Mouse (Mus musculus) liver, embryonic 14.5 days (tissue): ENCODE results near the gene Prpf8. TPM values are rescaled to one million over a fixed set of nuclear protein-coding genes. Genes with fewer than 3 reads are reported as not detected.
A peak's percentile ranks its signal among the peaks of the same experiment; 100 is the strongest.

Source experiments
- ATAC-seq: fragments of 200-750 bp; cut with Nextera tagmentation; 2 replicates; pipeline ENCODE4 v1.8.0; 2017; ENCODE audit warnings: moderate number of reproducible peaks, mild to moderate bottlenecking, moderate library complexity; ENCODE audit not compliant: insufficient read depth
- DNase-seq, 3 experiments: peaks; one replicate each; pipeline ENCODE4 v3.0.0-alpha.2; 2012 to 2013; ENCODE audit warnings: low read depth in 3 of 3, low spot score in 3 of 3
- H3K27ac ChIP-seq: fragments of 300-500 bp; sonication (generic); 2 replicates; pipeline ENCODE4 v1.5.1; 2014; ENCODE audit warnings: moderate library complexity, mild to moderate bottlenecking, control low read depth, inconsistent platforms
- H3K27me3 ChIP-seq: fragments of 300-500 bp; sonication (generic); 2 replicates; pipeline ENCODE4 v1.6.1; 2014; ENCODE audit warnings: mild to moderate bottlenecking, low read length, moderate library complexity; ENCODE audit not compliant: control insufficient read depth, insufficient read depth
- H3K36me3 ChIP-seq: fragments of 300-500 bp; sonication (generic); replicated peaks from 2 replicates; pipeline ENCODE4 v1.6.1; 2014; ENCODE audit warnings: low read depth; ENCODE audit not compliant: control insufficient read depth, insufficient read depth
- H3K4me1 ChIP-seq, 2 experiments: fragments of 200-500 bp in 1 of 2; fragments of 300-500 bp in 1 of 2; sonication (generic) in 1 of 2; replicated peaks; 2 replicates each; pipeline ENCODE4 v1.6.1; 2012 to 2014; ENCODE audit warnings: antibody characterized with exemption in 1 of 2, inconsistent platforms in 1 of 2, low read length in 1 of 2; ENCODE audit not compliant: control insufficient read depth in 2 of 2, insufficient read depth in 2 of 2
- H3K4me2 ChIP-seq: fragments of 300-500 bp; sonication (generic); 2 replicates; pipeline ENCODE4 v1.6.1; 2014; ENCODE audit warnings: low read depth, mild to moderate bottlenecking, control low read depth, moderate library complexity
- H3K4me3 ChIP-seq, 2 experiments: fragments of 200-500 bp in 1 of 2; fragments of 300-500 bp in 1 of 2; sonication (generic) in 1 of 2; 2 replicates each; pipeline ENCODE4 v1.5.1; 2012 to 2014; ENCODE audit warnings: low read depth in 2 of 2, low read length in 2 of 2, mild to moderate bottlenecking in 2 of 2, control low read depth in 1 of 2, inconsistent platforms in 1 of 2, moderate library complexity in 1 of 2; ENCODE audit not compliant: insufficient read depth in 1 of 2
- H3K9ac ChIP-seq: fragments of 300-500 bp; sonication (generic); replicated peaks from 2 replicates; pipeline ENCODE4 v1.6.1; 2014; ENCODE audit warnings: mild to moderate bottlenecking, control low read depth, moderate library complexity
- H3K9me3 ChIP-seq: fragments of 300-500 bp; sonication (generic); 2 replicates; pipeline ENCODE4 v1.6.1; 2016; ENCODE audit warnings: low read length, mixed read lengths; ENCODE audit not compliant: control insufficient read depth
- CTCF ChIP-seq: IDR thresholded peaks from 2 replicates; pipeline ENCODE4 v1.5.1; 2016; ENCODE audit warnings: antibody characterized with exemption, low read depth, control low read depth
- EP300 ChIP-seq: IDR thresholded peaks from 2 replicates; pipeline ENCODE4 v1.6.1; 2016; ENCODE audit warnings: antibody characterized with exemption, low read depth
- whole genome bisulfite sequencing: fragments of 180-500 bp; shearing (Covaris S2); extraction: QIAGEN DNeasy Blood & Tissue Kit; methylation state at CpG from one replicate; pipeline ENCODE4 v1.1.7; 2014; ENCODE audit not compliant: insufficient replicate concordance; 5-methylcytosine and 5-hydroxymethylcytosine counted together
- polyA plus RNA-seq, 2 experiments: library from polyadenylated mRNA; depleted of rRNA in 1 of 2; stranded (reverse) in 1 of 2; unstranded in 1 of 2; fragments of >200 nt; fragmentation: Nextera tagmentation in 1 of 2; extraction: Ambion mirVana in 1 of 2; gene quantifications; 2 replicates each; pipeline versions ENCODE4 v1.2.1 to v1.2.3; 2012 to 2014

The Prpf8 gene
- polyA plus RNA-seq (2012; rRNA removed) (34.2 and 38.1 TPM in 2 replicates), polyA plus RNA-seq (2014; fragmentation: Nextera tagmentation; extraction: Ambion mirVana) (34.2 and 42.2 TPM in 2 replicates)

- ATAC-seq (peak; percentile 98), DNase-seq (peak; percentile 96 to 97 (median 97))
- peak within 1 kb of the TSS; percentile 99 for H3K4me2 ChIP-seq
- H3K27ac ChIP-seq: peak within 1 kb of the TSS; percentile 55
- peak within 1 kb of the TSS; percentile 97 for H3K9ac ChIP-seq
- H3K9me3 ChIP-seq: no peaks in the 10 kb centered on the region
- under 1% methylated on average over 52 of the region's 52 CpGs for WGBS
- peaks cover 31% of the 10 kb centered on the region for H3K36me3 ChIP-seq
- TF ChIP-seq EP300 (no peak), CTCF (no peak)
- peak within 1 kb of the TSS; percentile 74 to 100 for H3K4me3 ChIP-seq
- peaks cover 8 to 11% of the 10 kb centered on the region in 2 experiments for H3K4me1 ChIP-seq
- H3K27me3 ChIP-seq: no peaks in the 10 kb centered on the region
Observed at GRCm38 (mm10) chr11:75486601-75487285, at the start of gene Prpf8. Prpf8 (plus strand) TSS chr11:75486816.

DNA sequence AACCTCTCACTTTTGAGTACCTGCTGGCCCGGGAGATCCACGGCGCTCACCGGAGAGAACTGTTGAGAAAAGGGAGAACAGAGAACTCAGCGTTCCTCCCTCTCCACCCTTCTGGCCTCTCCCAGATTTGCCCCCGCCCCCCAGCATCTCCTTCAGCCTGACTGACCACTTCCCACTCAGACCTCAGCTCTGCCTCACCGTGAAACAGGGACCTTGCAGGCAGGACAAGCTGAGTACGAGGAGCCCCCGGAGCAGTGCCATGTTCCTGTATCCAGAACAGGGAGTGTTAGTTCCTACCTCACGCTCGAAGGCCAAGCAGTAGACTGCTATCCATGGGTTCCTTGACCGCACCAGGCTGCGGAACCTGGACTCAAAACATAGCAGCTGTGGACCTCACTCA is 48.4 kb upstream of the Prpf8 start:
- H3K4me3 ChIP-seq: peak overlapping the region; percentile 33 to 56
- peaks cover 5% of the 10 kb centered on the region for H3K9me3 ChIP-seq
- ATAC-seq: no peak
- peak overlapping the region; percentile 30; the same call in 1 of the 2 replicates for H3K4me2 ChIP-seq
- H3K36me3 ChIP-seq: peaks cover 26% of the 10 kb centered on the region
- TF ChIP-seq CTCF (no peak), EP300 (no peak)
- WGBS: 57% methylated on average over 13 of the region's 13 CpGs
- DNase-seq: no peak
- H3K27ac ChIP-seq: no peak overlapping the region
- H3K4me1 ChIP-seq: 0 out of 4 replicates have a peak, but pooled peaks cover 0 to 2% of the 10 kb centered on the region in 2 experiments
- no peak overlapping the region; the same call in 1 of the 2 replicates for H3K9ac ChIP-seq
- H3K27me3 ChIP-seq: no peaks in the 10 kb centered on the region

DNA sequence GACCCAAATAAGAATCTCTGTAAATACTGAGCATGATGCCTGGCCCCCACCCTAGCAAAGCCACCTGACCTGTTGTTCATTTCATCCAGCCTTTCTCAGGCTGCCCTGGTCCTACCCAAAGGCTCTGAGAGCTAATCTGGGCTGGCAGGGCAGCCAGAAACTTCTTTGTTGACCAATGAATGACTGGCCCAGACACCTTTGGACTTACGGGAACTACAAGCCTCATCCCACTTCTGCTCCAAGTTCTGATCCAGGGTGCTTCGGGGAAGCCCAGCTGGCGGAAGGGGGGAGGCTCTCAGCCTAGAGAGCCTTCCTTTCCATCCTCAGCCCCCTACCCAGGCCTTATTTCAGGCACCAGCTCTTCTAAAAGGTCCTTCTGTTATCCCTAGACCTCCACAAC is 47.8 kb upstream of the Prpf8 start:
- Histone ChIP-seq H3K9ac (no peak overlapping the region; the same call in 1 of the 2 replicates), H3K4me1 (0 out of 4 replicates have a peak, but pooled peaks cover 0 to 2% of the 10 kb centered on the region in 2 experiments), H3K4me3 (peak overlapping the region; percentile 33 to 56), H3K27ac (no peak overlapping the region), H3K9me3 (peaks cover 5% of the 10 kb centered on the region), H3K4me2 (no peak overlapping the region), H3K27me3 (no peaks in the 10 kb centered on the region), H3K36me3 (peaks cover 32% of the 10 kb centered on the region)
- ATAC-seq (no peak), DNase-seq (no peak)
- 76% methylated on average over 3 of the region's 3 CpGs for WGBS
- no peak for TF ChIP-seq CTCF
- TF ChIP-seq EP300: no peak

GRCm38 (mm10) chr11:75439363-75439762 is 47.3 kb upstream of the Prpf8 start, which contains the start of gene Serpinf2:
Serpinf2 (minus strand) TSS chr11:75439591.
- Histone ChIP-seq H3K4me3 (peak within 1 kb of the TSS; percentile 33 to 56), H3K4me1 (0 out of 4 replicates have a peak, but pooled peaks cover 0 to 2% of the 10 kb centered on the region in 2 experiments), H3K36me3 (peaks cover 35% of the 10 kb centered on the region), H3K27me3 (no peaks in the 10 kb centered on the region), H3K9ac (no peak within 1 kb of the TSS; the same call in 1 of the 2 replicates), H3K4me2 (no peak within 1 kb of the TSS), H3K27ac (no peak within 1 kb of the TSS), H3K9me3 (peaks cover 3% of the 10 kb centered on the region)
- no peak for DNase-seq
- peak; percentile 58 for ATAC-seq
- WGBS: 71% methylated on average over 6 of the region's 6 CpGs
- no peak for TF ChIP-seq CTCF
- 0 out of 2 replicates have a peak, but pooled peaks have one; percentile 28 for TF ChIP-seq EP300

DNA sequence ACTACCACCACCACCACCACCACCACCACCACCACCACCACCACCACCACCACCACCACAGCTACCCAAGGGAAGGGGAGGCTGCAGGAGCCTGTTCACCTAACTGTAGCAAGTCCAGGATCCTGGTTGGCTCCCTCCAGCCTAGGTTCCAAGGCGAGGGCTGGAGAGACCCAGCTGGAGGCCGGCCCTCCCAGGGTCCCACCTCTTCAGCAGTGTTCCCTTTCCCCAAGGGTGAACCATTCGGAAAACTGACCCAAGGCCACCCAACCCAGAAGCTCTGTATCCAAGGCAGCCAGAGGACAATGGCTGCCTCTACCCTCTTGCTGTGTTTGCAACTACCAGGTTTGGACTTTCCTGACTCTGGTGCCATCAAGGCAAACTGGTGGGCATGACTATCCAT is 46.7 kb upstream of the Prpf8 start:
- 63% methylated on average over 3 of the region's 3 CpGs for WGBS
- no peak overlapping the region for H3K4me3 ChIP-seq
- H3K9me3 ChIP-seq: no peaks in the 10 kb centered on the region
- TF ChIP-seq EP300 (no peak), CTCF (no peak)
- peaks cover 39% of the 10 kb centered on the region for H3K36me3 ChIP-seq
- H3K9ac ChIP-seq: no peak overlapping the region
- ATAC-seq (no peak), DNase-seq (no peak)
- no peak overlapping the region for H3K4me2 ChIP-seq
- 0 out of 4 replicates have a peak, but pooled peaks cover 0 to 2% of the 10 kb centered on the region in 2 experiments for H3K4me1 ChIP-seq
- H3K27me3 ChIP-seq: no peaks in the 10 kb centered on the region
- no peak overlapping the region for H3K27ac ChIP-seq
